Mouse (Mus musculus) hindbrain, embryonic 10.5 days (tissue): ENCODE data around the gene Olfml1. TPM values are rescaled to one million over a fixed set of nuclear protein-coding genes. Genes with fewer than 3 reads are reported as not detected.

ENCODE experiments used
- DNase-seq: peaks from one replicate; pipeline ENCODE4 v3.0.0-alpha.2; 2017; ENCODE audit warnings: low spot score
- H3K27ac ChIP-seq: fragments of 300-500 bp; sonication (generic); 2 replicates; pipeline ENCODE4 v1.5.1; 2016; ENCODE audit warnings: mild to moderate bottlenecking, moderate library complexity
- H3K27me3 ChIP-seq: fragments of 300-500 bp; sonication (generic); 2 replicates; pipeline ENCODE4 v1.6.1; 2016; ENCODE audit warnings: mild to moderate bottlenecking; ENCODE audit not compliant: poor library complexity, insufficient read depth, severe bottlenecking
- H3K36me3 ChIP-seq: fragments of 300-500 bp; sonication (generic); 2 replicates; pipeline ENCODE4 v1.6.1; 2016; ENCODE audit warnings: mild to moderate bottlenecking, moderate library complexity
- H3K4me1 ChIP-seq: fragments of 300-500 bp; sonication (generic); replicated peaks from 2 replicates; pipeline ENCODE4 v1.6.1; 2016; ENCODE audit warnings: mild to moderate bottlenecking
- H3K4me3 ChIP-seq: fragments of 300-500 bp; sonication (generic); 2 replicates; pipeline ENCODE4 v1.5.1; 2016; ENCODE audit warnings: mild to moderate bottlenecking, moderate library complexity
- H3K9me3 ChIP-seq: fragments of 300-500 bp; sonication (generic); 2 replicates; pipeline ENCODE4 v1.6.1; 2016; ENCODE audit warnings: mild to moderate bottlenecking, moderate library complexity
- WGBS: fragments of 180-500 bp; shearing (Covaris S2); methylation state at CpG from one replicate; pipeline ENCODE4 v1.1.7; 2016; 5-methylcytosine and 5-hydroxymethylcytosine counted together
- polyA plus RNA-seq: library from polyadenylated mRNA; unstranded; fragments of >200 nt; fragmentation: Nextera tagmentation; extraction: Ambion mirVana; gene quantifications from 2 replicates; pipeline ENCODE4 v1.2.1, GENCODE M21; 2016

Gene Olfml1
- polyA plus RNA-seq, 1 experiment from 2014 or later = 8.1 TPM

DNA sequence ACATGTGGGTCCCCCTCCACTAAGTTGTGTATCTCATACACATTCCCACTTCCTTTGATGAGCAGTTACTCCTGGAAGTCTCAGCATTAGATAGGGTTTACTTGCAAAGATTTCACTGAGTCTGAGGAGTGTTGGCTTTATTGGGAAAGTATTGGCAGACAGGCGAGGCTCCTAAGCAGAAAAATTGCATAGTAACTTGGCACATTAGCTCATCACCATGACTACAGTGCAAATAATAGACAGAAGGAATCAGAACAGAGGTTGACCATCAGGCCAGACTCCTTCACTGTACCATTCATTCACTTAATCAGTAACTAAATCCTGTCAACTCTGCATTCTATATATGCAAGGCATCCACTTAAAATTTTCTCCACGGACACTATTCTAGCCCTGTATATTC lies 6.6 kb upstream of the Olfml1 start:
- Histone ChIP-seq H3K4me1 (no peaks in the 10 kb centered on the region), H3K27ac (no peak overlapping the region), H3K36me3 (no peaks in the 10 kb centered on the region), H3K27me3 (no peaks in the 10 kb centered on the region), H3K9me3 (no peaks in the 10 kb centered on the region), H3K4me3 (no peak overlapping the region)
- 84% methylated on average over 2 of the region's 2 CpGs for WGBS
- DNase-seq = no peak

DNA sequence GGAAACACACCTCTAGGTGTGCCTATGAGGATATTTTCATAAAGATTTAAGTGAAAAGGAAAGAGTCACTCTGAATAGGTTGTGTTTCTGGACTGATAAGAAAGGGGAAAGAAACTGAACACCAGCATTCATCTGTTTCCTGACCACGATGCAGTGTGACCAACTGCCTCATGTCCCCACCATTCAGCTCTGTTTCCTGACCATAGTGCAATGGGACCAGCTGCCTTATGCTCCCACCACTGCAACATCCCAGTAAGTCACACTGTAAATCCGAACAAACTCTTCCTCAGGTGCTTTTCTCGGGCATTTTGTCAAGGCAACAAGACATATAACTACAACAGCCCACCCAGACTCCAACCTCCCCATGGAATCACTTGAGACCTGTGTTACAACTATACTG lies 5.7 kb upstream of the Olfml1 start:
- no peaks in the 10 kb centered on the region for H3K36me3 ChIP-seq
- H3K4me3 ChIP-seq = no peak overlapping the region
- H3K27ac ChIP-seq = no peak overlapping the region
- H3K9me3 ChIP-seq = no peaks in the 10 kb centered on the region
- DNase-seq = no peak
- 79% methylated on average over 3 of the region's 3 CpGs for WGBS
- H3K4me1 ChIP-seq = no peaks in the 10 kb centered on the region
- H3K27me3 ChIP-seq = no peaks in the 10 kb centered on the region

DNA sequence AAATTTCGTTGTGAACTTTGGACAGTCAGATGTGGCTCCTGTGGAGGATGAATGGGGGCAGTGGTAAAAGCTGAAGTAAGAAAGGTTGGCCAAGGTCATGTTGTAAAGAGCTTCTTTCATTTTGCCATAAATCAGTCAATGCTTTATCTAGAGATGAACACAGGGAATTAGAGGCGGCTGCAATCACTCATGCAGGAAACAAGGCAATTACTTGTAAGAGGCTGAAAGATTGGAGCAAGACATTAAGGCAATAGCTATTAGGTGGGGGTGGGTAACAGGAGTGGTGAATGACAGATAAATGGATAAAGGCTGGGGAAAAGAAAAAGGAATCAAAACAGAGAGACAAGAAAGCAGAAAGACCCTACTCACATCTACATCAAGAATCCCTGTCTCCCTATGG lies 3.5 kb upstream of the Olfml1 start:
- H3K36me3 ChIP-seq = no peaks in the 10 kb centered on the region
- DNase-seq = no peak
- H3K4me1 ChIP-seq = no peaks in the 10 kb centered on the region
- WGBS = 66% methylated on average over 2 of the region's 2 CpGs
- no peaks in the 10 kb centered on the region for H3K9me3 ChIP-seq
- H3K27ac ChIP-seq = no peak overlapping the region
- H3K4me3 ChIP-seq = no peak overlapping the region
- H3K27me3 ChIP-seq = no peaks in the 10 kb centered on the region

DNA sequence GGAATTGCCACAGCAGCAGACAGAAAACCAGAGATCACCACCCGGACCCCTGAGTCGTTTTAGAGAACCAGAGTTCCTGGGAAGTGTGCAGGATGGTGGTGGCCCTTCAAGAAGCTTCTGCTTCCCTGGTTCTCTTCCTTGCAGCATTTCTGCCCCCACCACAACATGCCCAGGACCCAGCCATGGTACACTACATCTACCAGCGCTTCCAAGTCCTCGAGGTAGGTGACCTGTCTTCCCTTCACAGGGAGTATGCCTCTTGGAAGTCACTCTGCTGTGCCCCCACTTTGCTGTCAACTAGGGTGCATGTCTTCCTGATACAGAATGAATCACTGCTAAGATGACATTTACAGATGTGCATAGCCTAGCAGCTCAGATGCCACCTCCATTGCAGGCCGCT lies 428 bp downstream of the Olfml1 start:
- 68% methylated on average over 5 of the region's 5 CpGs for WGBS
- Histone ChIP-seq H3K27ac (peak overlapping the region; percentile 37), H3K36me3 (no peaks in the 10 kb centered on the region), H3K4me3 (peak overlapping the region; percentile 24), H3K9me3 (no peaks in the 10 kb centered on the region), H3K27me3 (no peaks in the 10 kb centered on the region), H3K4me1 (no peaks in the 10 kb centered on the region)
- no peak for DNase-seq

DNA sequence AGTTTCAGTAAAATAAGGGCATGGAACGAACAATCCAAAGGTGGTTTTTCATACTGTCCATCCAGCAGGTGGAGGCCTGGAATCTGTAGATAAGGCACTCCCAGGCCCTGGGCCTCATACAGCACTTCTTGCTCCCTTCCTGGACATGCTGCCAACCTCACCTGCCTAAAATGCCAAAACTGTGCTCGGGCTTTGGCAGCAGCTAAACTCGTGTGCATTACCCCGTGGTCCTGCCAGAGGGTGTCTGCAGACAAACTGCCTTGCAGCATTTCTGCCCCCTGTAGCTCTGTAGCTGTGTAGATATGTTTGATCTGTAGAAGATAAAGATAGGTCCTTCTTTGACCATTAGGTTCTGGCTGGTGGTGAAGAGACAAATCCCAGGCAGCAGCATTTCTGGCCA lies 1.7 kb downstream of the Olfml1 start:
- DNase-seq = no peak
- 70% methylated on average over 4 of the region's 4 CpGs for whole genome bisulfite sequencing

DNA sequence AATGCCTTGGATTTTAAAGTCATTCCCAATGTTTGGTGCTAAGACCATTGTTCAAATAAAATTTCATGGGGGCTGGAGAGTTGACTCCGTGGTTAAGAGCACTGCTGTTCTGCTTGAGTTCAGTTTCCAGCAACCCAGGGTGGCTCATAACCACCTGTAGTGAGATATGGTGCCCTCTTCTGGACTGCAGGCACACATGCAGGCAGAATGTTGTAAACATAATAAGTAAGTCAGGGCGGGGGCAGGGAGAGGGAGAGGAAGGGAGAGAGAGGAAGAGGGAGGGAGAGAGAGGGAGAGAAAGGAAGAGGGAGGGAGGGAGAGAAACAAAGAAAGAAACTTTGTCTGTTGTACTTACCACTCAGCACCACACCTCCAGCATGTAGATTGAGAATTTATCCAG lies 6.6 kb downstream of the Olfml1 start:
- H3K9me3 ChIP-seq = no peaks in the 10 kb centered on the region
- no peaks in the 10 kb centered on the region for H3K27me3 ChIP-seq
- no peak for DNase-seq
- 60% methylated on average over 2 of the region's 2 CpGs for WGBS
- no peak overlapping the region for H3K4me3 ChIP-seq
- H3K4me1 ChIP-seq = no peaks in the 10 kb centered on the region
- no peaks in the 10 kb centered on the region for H3K36me3 ChIP-seq
- H3K27ac ChIP-seq = no peak overlapping the region

More for the DNA sequence above, 1.7 kb downstream of the Olfml1 start:
- Histone ChIP-seq H3K9me3 (no peaks in the 10 kb centered on the region), H3K27ac (no peak overlapping the region), H3K36me3 (no peaks in the 10 kb centered on the region), H3K4me3 (no peak overlapping the region), H3K27me3 (no peaks in the 10 kb centered on the region), H3K4me1 (no peaks in the 10 kb centered on the region)

DNA sequence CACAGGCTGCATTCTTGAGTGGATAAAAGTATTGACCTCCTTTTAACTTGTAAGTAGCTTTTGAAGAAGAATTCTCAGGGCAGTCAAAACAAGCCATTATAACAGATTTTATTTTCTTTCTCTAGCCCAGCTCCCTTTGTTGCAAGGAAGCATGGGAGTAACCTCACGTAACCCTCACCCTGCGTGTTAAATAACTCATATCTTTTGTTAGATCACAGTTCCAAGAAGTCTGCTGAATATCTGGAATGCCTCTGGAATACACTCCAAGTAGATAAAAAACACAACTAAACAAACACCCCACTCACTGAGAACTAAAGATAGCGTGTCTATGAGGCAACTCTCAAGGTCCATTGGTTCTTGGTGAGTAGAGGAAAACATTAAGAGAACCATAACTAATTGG lies 7.0 kb downstream of the Olfml1 start:
- Histone ChIP-seq H3K27me3 (no peaks in the 10 kb centered on the region), H3K36me3 (no peaks in the 10 kb centered on the region), H3K4me1 (no peaks in the 10 kb centered on the region), H3K9me3 (no peaks in the 10 kb centered on the region), H3K4me3 (no peak overlapping the region), H3K27ac (no peak overlapping the region)
- 78% methylated on average over 3 of the region's 3 CpGs for WGBS
- DNase-seq = no peak

DNA sequence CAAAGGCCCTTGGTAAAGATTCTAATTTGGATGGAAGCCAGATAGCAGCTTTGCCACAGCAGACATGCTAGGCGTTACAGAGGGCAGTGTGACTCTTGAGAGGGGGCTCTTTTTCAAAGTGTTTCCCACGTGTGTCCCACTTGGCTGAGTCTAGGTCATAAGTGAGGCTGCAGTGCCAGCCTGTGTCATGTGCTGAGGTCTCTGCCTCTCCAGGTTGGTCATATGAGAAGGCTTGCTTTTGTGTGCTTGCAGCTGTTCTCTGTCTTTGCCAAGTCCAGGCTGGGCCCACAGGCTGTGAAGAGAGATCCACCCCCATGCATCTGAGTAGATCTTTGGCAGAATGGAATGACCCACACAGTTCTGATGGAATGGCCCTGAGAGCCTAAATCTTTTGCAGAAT lies 25.4 kb downstream of the Olfml1 start:
- WGBS = 60% methylated on average over 2 of the region's 2 CpGs
- Histone ChIP-seq H3K27me3 (peaks cover 11% of the 10 kb centered on the region), H3K27ac (no peak overlapping the region), H3K9me3 (no peaks in the 10 kb centered on the region), H3K4me1 (peaks cover 15% of the 10 kb centered on the region), H3K36me3 (no peaks in the 10 kb centered on the region), H3K4me3 (no peak overlapping the region)
- DNase-seq = no peak

DNA sequence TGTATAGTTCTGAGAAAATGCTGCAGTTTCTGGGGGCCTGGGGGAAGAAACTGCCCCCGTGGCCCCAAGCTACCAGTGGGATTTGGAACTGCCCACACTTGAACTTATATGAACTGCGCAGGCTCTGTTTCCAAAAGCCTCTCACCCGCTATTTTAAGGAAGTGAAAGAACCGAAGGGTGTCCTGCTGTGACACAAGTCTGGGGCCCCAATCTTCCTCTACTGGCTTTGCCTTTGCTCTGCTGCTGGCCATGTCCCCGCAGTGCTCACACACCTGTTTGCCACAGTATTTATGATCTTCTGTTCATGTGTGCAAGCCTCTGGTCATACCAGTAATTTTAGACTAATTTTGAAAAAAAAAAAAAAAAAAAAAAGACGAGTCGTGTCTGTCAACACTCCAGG lies 26.7 kb downstream of the Olfml1 start:
- Histone ChIP-seq H3K27ac (no peak overlapping the region), H3K4me3 (no peak overlapping the region), H3K36me3 (no peaks in the 10 kb centered on the region), H3K9me3 (no peaks in the 10 kb centered on the region), H3K4me1 (peaks cover 15% of the 10 kb centered on the region), H3K27me3 (peaks cover 11% of the 10 kb centered on the region)
- 32% methylated on average over 7 of the region's 7 CpGs for WGBS
- DNase-seq = no peak

DNA sequence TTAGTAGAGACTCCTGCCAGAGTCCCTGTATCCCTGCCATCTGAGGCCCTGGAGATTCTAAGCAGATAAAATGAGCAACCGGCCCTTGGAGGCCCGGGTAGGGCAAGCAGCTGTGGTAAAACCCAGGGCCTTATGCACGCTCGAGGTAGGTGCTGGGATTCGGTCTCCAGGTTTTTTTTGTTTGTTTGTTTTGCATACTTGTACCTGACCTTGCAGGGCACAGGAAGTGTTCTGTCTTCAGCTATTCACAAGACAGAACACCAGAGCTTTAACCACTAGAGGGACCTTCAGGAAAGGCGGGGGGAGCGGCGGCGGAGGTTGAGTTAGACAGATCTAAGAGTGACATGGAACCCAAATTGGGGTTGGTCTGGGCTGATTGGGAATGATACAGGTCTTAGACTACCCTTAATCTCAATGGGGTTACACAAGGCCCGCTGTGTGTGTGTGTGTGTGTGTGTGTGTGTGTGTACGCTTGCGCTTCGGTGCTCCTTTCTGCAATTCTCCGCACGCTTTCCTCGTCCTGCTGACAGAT lies 27.1 kb downstream of the Olfml1 start:
- 3% methylated on average over 16 of the region's 16 CpGs for WGBS
- Histone ChIP-seq H3K4me1 (peaks cover 15% of the 10 kb centered on the region), H3K27ac (peak overlapping the region; percentile 64), H3K36me3 (no peaks in the 10 kb centered on the region), H3K9me3 (no peaks in the 10 kb centered on the region), H3K4me3 (peak overlapping the region; percentile 69), H3K27me3 (peaks cover 11% of the 10 kb centered on the region)
- peak; percentile 65 for DNase-seq

DNA sequence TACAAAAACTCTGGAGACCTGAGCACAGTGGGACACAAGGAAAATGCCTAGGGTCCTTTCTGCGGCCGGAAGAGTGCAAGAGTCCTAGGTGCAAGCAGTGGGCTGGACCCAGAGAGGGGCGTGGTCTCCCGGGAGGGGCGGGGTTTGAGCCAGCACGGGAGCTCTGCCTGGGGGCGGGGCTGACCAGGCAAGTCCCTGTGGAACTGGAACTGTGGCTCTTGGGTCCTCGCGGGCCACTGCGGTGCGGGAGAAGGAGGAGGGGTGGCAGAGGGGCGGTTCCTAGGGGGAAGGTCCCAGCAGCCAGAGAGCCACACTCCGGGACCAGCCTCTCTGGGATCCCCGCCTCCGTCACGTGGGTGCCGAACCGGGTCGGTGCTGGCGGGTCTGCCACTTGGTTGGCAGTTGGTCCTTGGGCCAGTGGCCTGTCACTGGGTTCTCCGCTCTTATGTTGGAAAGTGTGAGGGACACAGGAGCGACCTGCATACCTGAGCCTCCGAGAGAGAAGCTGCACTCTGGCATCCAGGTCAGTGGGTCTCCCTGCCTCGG lies 27.7 kb downstream of the Olfml1 start, which contains the start of gene Ppfibp2:
TSS of gene Ppfibp2 (plus strand) at position 351 of the 546 bp plus-strand sequence.
- H3K36me3 ChIP-seq = no peaks in the 10 kb centered on the region
- WGBS = 1% methylated on average over 24 of the region's 24 CpGs
- H3K9me3 ChIP-seq = no peaks in the 10 kb centered on the region
- peak within 1 kb of the TSS; percentile 69 for H3K4me3 ChIP-seq
- H3K27me3 ChIP-seq = peaks cover 11% of the 10 kb centered on the region
- H3K4me1 ChIP-seq = peaks cover 15% of the 10 kb centered on the region
- peak within 1 kb of the TSS; percentile 64 for H3K27ac ChIP-seq
- peak; percentile 89 for DNase-seq

DNA sequence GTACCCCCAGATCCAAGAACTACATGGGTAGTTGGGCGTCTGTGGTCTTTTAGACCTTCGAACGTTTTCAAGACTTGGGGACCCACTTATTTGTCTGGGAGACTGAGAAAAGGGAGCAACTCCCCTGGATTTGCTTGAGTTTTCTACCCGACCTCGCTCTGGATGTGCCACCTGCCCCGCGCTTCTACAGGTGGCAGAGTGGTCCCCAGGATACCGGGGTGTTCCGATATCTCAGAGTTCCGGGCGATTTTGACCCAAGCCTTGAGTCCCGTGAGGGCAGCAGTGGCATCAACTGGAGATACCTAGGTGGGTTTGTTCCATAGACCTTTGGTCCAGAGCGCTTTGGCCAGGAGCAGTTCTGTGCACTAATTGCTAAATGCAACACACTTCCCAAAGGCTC lies 28.2 kb downstream of the Olfml1 start:
- Histone ChIP-seq H3K9me3 (no peaks in the 10 kb centered on the region), H3K4me3 (peak overlapping the region; percentile 69), H3K27ac (no peak overlapping the region), H3K27me3 (peaks cover 11% of the 10 kb centered on the region), H3K36me3 (no peaks in the 10 kb centered on the region), H3K4me1 (peaks cover 15% of the 10 kb centered on the region)
- no peak for DNase-seq
- WGBS = 11% methylated on average over 13 of the region's 13 CpGs

DNA sequence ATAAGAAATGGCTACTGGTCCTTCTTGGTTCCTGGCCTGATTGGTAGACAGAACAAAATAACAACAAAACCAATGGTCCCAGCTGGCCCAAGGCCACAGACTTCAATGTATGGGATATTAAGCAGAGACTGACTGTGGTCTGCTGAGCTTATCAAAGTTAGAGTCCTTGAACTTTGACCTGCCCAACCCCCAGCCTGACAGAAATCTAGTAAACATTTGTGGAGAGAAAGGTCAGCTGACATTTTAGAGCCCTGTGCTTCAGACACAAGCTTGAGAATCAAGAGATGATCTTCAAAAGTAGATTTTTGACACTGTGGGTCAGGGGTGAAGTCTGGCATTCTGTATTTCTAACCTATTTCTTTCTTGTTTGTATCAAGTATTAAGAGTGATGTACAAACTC lies 29.5 kb downstream of the Olfml1 start:
- no peak overlapping the region for H3K27ac ChIP-seq
- no peak overlapping the region for H3K4me3 ChIP-seq
- peaks cover 15% of the 10 kb centered on the region for H3K4me1 ChIP-seq
- DNase-seq = no peak
- H3K9me3 ChIP-seq = no peaks in the 10 kb centered on the region
- H3K36me3 ChIP-seq = no peaks in the 10 kb centered on the region
- H3K27me3 ChIP-seq = peaks cover 11% of the 10 kb centered on the region

DNA sequence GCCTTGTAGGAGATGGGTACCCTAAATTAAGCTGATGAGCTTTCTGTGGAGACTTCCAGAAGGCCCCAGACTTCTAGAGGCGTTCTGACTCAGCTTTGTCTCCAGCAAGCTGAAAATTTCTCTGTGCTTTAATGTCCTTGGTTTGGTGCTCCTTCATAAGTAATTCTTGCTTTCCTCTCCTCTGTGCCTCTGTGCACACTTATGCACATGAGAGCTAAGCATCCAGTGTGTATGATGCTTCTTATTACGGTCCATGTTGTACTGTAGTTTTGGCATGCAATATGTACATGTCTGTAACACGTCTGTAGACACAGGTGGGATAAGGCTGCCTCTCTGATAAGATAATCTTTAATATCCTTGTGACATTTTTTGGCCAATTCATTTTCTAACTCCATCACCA lies 30.7 kb downstream of the Olfml1 start:
- no peak for DNase-seq
- Histone ChIP-seq H3K36me3 (no peaks in the 10 kb centered on the region), H3K4me3 (no peak overlapping the region), H3K27me3 (peaks cover 11% of the 10 kb centered on the region), H3K9me3 (no peaks in the 10 kb centered on the region), H3K4me1 (peaks cover 20% of the 10 kb centered on the region), H3K27ac (no peak overlapping the region)
- WGBS = 87% methylated on average over 3 of the region's 3 CpGs
